Mouse (Mus musculus) testis, postnatal 10 days (tissue): Measurements from ENCODE around the gene Nek7.

ENCODE experiments used
- DNase-seq: peaks from one replicate; pipeline ENCODE4 v3.0.0; 2021; ENCODE audit warnings: low spot score

Gene Nek7

GRCm38 (mm10) chr1:138510566-138510965, 109.4 kb downstream of the Nek7 start:
- DNase-seq, result no peak

GRCm38 (mm10) chr1:138507446-138508043, 112.4 kb downstream of the Nek7 start:
- no peak for DNase-seq

DNA sequence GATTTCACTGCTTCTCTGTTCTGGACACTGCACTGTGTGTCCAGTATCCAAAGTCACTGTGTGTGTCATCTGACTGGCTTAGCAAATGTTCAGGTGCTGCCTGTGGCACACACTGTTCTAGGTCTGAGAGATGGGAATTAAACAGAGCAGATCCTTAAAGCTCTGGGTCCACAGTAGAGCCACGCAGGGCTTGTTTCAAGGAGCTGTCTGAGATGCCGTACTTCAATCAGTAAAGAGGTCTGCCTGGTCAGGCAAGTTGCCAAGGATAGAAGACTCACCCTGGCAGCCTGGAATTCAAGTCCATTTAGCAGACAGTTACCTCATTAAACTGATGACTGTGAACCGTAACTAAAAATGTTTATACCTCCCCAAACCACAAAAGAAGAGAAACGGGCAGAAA, 112.9 kb downstream of the Nek7 start:
- DNase-seq, result no peak

GRCm38 (mm10) chr1:138504228-138504627, 115.7 kb downstream of the Nek7 start:
- DNase-seq, result no peak

GRCm38 (mm10) chr1:138500691-138501090, 119.2 kb downstream of the Nek7 start:
- DNase-seq, result no peak

DNA sequence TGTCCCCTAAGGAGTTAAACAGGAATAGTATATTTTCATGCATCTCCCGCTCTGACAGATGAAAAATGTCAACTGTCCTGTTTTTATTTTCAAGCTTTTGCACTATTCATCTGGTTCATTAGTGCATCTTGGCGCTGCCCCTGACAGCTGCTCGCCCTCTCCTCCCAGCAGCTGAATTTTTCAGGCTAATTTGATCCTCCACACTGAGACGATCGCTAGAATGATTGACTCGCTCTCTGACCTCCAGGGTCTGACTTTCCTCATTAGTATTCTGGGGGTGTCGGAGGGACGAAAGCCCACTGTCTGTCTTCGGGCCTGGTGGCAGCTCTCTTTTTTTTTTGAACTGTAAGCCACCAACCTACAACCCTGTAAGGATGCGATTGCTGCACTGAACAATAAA, 119.8 kb downstream of the Nek7 start:
- no peak for DNase-seq

DNA sequence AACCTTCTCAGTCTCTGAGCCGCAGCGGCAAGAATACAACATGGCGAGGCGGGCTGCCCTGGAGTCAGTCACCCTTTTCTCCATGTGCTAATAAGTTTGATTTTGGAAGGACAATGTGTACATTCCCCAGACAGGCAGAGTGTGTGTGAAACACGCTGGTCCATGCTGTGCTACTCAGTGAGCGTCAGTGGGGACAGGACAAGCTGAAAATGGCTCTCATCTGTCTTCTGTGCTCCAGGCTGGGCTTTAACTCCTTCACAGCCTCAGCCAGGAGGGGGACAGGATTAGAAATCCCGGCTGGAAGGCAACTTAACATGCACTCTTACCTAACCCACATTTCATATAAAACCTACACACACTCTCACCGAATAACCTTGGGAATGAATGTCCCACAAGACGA, 120.5 kb downstream of the Nek7 start:
- no peak for DNase-seq

GRCm38 (mm10) chr1:138491382-138492097, 128.4 kb downstream of the Nek7 start:
- DNase-seq, result no peak

DNA sequence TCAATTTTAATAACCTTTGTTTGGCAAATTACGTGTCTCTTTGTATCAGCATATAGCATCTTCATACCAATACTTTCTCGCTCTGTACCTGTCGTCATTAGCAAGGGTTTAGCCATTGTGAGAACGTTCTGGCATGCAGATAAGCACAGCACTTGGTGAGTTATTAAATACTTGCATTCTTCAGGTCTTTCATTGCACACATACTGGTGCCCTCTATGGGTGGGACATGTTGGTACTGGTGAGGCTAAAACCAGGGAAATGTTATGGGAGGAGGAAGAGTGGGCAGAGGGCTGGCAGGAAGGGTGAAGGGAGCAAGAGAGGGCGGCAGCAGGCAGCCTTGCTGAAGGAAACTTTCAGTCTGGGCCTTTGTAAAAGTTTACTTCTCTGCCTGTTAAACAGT, 132.4 kb downstream of the Nek7 start:
- no peak for DNase-seq

- DNase-seq, result no peak
These were observed 139.2 kb downstream of the Nek7 start for GRCm38 (mm10) chr1:138480694-138481093.

GRCm38 (mm10) chr1:138465352-138465751, 154.6 kb downstream of the Nek7 start:
- DNase-seq, result no peak

DNA sequence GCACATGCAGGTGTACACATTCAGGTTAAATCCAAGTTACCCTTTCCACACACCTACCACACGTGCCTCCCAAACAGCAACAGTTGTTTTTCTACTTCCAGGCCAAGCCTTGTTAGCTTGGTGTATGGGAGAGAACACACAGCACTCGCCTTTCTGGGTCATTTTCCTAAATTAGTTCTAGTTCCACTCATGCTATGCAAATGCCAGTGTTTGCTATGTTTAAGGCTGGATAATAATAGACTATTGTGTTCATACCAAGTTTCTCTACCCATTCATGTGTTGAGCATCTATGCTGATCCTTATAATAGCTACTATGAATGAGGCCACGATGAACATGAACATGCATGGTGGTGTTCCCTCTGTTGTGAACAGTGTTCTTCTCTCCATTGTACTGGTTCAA, 158.5 kb downstream of the Nek7 start:
- DNase-seq, result no peak

DNA sequence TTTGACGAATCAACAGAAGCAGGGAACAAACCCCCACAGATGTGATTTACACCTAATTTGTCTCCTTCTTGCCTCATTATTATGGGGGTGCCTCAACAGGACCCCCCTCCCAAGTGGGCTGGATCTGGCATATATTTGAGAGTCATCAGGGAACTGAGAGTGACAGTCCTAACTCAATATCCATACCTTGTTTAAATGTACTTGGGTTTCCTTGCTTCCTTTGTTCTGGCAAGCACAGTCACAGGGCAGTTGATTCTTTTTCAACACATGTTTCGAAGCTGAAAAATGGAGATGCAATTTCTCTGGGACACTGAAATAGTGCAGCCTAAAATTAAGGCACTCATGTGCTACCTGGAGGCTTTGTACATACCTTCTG, 170.5 kb downstream of the Nek7 start:
- DNase-seq, result no peak

DNA sequence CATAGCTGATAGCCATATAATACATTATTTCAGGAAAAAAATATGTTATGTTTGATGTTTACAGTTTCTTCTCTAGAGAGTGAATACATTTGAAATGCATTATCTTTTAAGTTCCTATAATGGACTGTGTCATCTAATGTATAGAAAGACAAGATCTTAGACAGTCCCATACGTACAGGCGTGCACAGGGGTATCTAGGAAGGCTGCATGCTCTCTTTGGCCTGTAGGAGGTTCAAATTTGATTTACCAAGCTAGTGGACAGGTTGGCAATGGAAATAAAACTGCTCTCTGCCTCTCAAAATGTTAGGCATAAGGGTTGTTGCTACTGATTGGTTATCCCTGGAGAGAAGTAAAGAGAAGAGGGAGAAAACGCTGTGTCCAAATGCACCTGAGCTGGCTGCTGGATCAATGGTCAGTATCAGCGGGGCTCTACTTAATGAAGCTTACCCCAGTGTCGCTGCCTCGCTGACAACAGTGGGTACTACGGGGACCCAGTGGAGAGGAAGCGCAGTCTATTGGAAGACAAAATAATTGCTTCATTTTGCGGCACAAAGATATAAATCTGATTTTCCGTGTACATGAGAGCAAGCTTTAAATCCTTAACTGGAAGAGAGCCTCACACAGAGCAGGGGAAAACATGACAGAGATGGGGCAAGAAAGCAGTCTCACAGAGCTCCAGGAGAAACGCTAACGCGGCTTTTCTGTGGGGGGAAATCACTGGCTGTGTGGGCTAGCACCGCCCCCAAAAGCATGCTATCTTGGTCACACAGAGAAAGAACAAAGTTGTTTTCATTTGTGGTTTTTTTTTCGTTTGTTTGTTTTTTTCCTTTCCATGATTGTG, 171.1 kb downstream of the Nek7 start:
- DNase-seq, result no peak

- no peak for DNase-seq
These were observed 173.1 kb downstream of the Nek7 start for GRCm38 (mm10) chr1:138446846-138447245.
